Mouse (Mus musculus) adipocyte (in vitro differentiated cells): ENCODE results near the gene Olfr70.

Source experiments
- DNase-seq: peaks from one replicate; pipeline ENCODE4 v3.0.0-alpha.2; 2016; ENCODE audit warnings: low spot score

The Olfr70 gene

GRCm38 (mm10) chr4:43700707-43701106, at the start of gene Olfr70:
TSS of gene Olfr70 (minus strand) at chr4:43700807.
- no peak for DNase-seq

GRCm38 (mm10) chr4:43745187-43745586, 44.6 kb upstream of the Olfr70 start:
- DNase-seq = peak; percentile 76

- peak; percentile 65 for DNase-seq
Measured at GRCm38 (mm10) chr4:43743099-43743498, 42.5 kb upstream of the Olfr70 start.

GRCm38 (mm10) chr4:43742637-43743036, 42.0 kb upstream of the Olfr70 start:
- DNase-seq = no peak

GRCm38 (mm10) chr4:43741526-43741925, 40.9 kb upstream of the Olfr70 start:
- DNase-seq = no peak

DNA sequence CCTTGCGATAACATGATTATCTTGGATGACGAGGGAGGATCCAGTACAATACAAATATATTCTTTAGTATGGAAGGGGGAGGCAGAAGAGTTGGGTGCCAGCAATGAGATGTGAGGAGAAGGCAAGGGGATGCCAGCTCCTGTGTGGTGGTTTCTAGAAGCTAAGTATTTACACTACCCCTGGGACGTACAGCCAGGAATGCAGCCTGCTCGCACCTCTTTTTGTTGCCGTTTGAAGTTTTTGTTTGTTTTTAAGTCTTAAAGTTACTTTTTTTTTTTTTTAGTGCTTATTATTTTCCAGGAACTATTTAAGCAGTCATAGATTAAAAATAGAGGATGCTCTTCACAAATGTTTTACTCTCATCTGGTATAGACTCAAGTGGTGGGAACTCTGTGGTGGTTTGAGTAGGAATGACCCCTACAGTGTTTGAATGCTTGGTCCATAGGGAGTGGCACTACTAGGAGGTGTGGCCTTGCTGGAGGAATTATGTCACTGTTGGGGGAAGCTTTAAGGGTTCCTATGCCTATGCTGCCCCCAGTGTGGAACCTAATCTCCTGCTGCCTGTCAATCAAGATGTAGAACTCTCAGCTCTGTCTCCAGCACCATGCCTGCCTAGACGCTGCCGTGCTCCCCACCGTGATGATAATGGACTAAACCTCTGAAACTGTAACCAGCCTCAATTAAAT, 38.5 kb upstream of the Olfr70 start:
- DNase-seq = no peak

- no peak for DNase-seq
Measured at GRCm38 (mm10) chr4:43737144-43737543, 36.5 kb upstream of the Olfr70 start.

GRCm38 (mm10) chr4:43733186-43733585, 32.6 kb upstream of the Olfr70 start:
- no peak for DNase-seq

GRCm38 (mm10) chr4:43732171-43732570, 31.6 kb upstream of the Olfr70 start:
- DNase-seq = no peak

DNA sequence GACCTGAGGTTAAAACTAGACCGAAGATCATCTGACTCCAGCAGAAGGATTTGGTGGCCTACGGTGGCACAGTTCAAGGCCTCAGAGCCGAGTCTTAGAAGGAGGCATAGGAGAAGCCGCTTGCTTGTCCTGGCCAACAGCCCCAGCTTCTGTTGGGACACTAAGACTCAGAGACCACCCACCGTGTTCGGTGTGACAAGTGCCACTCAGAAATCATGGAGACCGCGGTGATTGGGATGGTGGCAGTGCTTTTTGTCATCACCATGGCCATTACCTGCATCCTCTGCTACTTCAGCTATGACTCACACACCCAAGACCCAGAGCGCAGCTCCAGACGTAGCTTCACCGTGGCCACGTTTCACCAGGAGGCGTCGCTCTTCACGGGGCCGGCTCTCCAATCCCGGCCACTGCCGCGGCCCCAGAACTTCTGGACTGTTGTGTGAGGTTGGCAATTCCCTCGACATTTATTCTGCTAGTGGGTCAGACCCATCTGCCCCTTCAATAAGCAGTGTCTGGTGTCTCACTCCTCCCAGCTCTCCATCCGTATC, 30.2 kb upstream of the Olfr70 start:
- DNase-seq = no peak

DNA sequence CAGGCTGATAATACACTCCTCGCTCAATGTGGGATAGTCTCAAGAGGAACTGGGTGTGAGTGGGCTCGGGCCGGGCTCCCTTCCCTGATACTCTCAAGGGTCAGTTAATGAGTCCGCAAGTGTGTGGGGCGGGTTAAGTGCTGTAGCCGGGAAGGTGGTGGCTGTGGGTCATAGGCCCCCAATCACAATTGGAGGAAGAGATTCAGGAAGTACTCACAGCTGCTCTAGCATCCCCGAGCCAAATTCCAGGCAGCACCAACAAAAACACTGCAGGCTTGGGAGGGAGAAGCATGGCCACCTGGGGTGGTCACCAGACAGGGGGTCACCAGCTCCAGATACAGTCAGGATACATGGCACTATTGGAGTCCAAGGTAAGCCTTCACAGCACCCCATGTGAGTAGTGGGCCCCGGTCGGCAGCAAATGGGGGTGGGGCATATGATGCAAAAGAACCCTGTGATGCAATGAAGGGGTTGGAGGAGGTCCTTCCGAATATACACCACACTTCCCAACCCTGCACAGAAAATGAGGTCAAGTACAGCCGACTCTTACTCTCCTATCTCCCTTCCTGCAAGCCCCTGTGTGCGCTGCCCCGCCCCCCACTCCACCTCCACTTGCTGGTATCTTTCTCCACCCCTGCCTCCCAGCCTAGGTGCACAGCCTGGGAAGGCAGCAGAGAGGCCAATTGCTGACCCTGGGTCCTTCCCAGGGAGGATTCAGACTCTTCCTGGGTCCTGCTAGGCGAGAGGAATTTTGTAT, 29.4 kb upstream of the Olfr70 start, which contains the start of gene Spaar:
Gene Spaar, plus strand, starts transcription at position 241 of the 757 bp plus-strand sequence.
- no peak for DNase-seq

- peak; percentile 80 for DNase-seq
Measured at GRCm38 (mm10) chr4:43729126-43729525, 28.5 kb upstream of the Olfr70 start.

GRCm38 (mm10) chr4:43728576-43728954, 28.0 kb upstream of the Olfr70 start:
- DNase-seq = peak; percentile 99

DNA sequence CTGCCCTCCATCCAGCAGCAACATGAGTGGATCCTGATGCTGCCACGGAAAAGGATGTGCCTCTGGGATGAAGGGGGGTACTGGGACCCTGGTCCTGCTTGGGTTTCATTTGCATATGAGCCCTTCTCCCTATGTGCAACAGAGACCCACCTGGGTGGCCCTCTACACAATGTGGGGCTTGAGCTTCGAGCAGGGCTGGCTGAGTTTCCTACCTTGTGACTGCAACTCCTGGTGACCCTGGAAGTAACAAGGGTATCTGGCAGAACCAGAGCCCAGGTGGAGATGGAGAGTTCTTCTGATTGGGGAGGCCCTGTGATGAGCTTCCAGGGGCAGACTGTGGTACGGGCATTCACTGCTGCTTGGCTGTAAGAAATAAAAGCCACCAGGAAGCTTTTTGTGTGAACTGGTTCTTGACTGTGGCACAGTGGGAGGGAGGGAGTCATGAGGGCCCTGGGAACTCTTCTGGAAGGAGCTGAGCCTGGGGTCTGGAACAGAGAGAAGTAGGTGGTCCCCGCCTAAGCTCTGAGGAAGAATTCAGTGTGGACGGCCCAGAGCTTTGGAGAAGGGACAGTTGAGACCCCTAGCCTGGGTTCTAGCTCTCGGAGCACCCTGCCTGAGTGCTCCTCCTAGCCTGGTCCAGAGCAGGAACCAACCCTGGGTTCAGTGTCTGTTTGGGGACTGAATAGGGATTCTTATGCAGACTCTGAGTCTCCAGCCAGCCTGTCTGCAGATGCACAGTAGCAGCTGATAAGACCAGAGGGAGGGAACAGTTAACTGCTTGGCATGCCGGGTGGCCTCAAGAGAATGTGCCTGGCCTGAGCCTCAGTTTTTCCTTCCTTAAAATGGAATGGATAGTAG, 27.3 kb upstream of the Olfr70 start:
- DNase-seq = peak; percentile 55

GRCm38 (mm10) chr4:43726995-43727394, 26.4 kb upstream of the Olfr70 start, which contains the start of gene Hrct1:
TSS of gene Hrct1 (plus strand) at chr4:43727188.
- DNase-seq = peak; percentile 97

- DNase-seq = no peak
Measured at GRCm38 (mm10) chr4:43726228-43726993, 25.8 kb upstream of the Olfr70 start.

GRCm38 (mm10) chr4:43724764-43725163, 24.2 kb upstream of the Olfr70 start:
- DNase-seq = peak; percentile 86

DNA sequence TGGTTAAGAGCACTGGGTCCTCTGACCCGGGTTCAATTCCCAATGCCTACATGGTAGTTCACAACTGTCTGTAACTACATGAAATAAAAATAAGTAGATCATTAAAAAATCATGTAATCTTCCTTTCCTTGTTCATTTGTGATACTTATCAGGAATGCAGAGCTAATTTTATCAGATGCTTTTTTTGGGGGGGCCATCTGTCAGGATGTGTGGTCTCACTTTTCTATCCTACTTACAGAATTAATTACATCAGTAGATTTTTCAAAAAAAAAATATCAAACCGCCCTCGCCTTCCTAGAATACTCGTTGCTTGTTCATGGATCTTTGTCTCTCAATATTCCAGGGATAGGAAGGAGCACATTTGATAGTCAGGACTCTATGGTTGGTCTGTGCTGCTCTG, 21.6 kb upstream of the Olfr70 start:
- no peak for DNase-seq

DNA sequence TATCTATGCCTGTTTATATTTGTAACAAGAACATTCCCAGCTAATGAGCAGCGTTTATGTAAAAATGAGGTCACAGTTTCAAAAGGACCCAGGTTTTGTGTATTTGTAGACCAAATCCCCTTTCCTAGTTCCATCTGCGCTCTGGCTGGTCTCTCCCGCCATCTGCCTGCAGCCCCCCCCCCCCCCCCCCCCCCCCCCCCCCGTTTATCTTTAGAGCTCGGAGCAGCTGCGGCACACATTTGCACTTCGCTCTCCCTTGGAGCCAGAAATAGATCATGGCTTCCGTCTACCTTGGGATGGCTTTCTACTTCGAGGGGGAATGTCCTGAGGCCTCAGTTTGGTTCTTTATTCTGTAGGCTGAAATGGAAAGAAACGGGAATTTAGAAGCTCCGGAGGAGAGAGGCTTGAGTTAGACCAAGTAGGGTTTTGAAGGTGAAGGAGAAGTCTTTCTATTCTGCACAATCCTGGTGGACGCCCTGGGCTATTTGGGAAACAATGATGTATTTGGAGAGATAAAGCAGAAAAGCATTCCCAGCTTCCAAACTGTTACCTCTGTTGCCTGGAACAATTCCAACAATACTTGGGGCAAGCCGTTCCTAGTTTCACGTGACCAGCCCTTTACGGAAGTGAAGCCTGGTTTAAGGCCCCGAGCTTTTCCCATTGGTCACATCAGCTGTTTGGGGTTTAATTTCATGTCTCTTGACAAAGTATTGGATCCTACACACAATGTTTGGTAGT, 20.1 kb upstream of the Olfr70 start:
- no peak for DNase-seq

DNA sequence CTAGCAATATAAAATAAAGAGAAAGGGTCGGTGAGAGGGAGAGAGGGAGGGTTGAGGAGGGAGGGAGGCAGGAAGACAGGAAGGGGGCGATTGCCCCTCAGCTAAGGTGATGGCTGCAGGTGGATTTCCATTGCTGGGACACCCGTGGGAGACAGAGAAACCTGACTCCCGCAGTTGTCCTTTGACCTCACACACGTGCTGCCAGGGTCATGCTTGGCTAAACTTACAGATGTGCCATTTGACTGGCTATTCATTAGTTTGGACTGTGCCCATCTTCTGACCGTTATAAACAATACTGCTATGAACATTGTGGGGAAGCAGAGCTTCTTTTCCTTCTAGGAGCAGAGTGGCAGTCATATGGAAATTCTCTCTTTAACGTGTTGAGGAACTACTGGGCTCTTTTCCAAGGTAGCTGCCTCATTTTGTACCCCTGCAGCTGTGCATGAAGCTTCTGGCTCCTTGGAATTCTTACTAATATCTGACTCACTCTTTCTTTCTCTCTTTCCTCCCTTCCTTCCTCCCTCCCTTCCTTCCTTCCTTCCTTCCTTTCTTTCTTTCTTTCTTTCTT, 13.1 kb upstream of the Olfr70 start:
- no peak for DNase-seq
